Mouse (Mus musculus) heart, postnatal 0 days (tissue): ENCODE data around the gene Hnrnpa2b1.

ENCODE experiments used
- CTCF ChIP-seq: IDR thresholded peaks from 2 replicates; pipeline ENCODE4 v1.5.1; 2016; ENCODE audit warnings: antibody characterized with exemption, control low read depth, low read depth
- EP300 ChIP-seq: IDR thresholded peaks from 2 replicates; pipeline ENCODE4 v1.6.1; 2016; ENCODE audit warnings: antibody characterized with exemption, low read depth

GRCm38 (mm10) chr6:51468891-51469561 lies 668 bp downstream of the Hnrnpa2b1 start:
- TF ChIP-seq CTCF (no peak), EP300 (peak; percentile 61)
